Mouse (Mus musculus) spleen, embryonic (tissue): ENCODE measurements at regions not wholly inside any gene's neighbourhood (a gene's known extent, or its start where the extent isn't known, plus 50 kb on each side); places are given as distances from the start of the nearest gene placed in this dataset.

Source experiments
- CTCF ChIA-PET: fragments of 350-600 bp; sonication (Branson Sonifier 250); formaldehyde crosslinking; loops from one replicate; lab custom pipeline; 2022; lab: Charles Lee

DNA sequence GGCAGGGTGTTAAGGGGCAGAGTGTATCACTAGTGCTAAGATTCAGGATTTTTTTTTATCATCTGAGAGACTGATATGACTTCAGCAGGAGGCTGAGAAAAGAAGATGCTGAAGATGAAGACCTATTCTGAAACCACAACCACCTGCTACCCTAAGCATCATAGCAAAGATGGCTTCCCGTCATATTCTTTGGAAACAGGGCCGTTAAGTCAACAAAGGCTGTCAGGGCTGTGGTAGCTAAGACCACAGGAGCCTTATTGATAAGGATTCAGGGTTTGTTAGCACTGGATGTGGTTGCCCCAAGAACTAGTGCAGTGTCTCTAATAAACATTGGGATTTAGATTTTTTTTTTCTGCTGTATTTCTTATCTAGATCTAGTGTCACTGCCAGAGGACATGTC lies 56.7 kb upstream of the Rasgrp1 start:
- CTCF ChIA-PET: no interaction called here

DNA sequence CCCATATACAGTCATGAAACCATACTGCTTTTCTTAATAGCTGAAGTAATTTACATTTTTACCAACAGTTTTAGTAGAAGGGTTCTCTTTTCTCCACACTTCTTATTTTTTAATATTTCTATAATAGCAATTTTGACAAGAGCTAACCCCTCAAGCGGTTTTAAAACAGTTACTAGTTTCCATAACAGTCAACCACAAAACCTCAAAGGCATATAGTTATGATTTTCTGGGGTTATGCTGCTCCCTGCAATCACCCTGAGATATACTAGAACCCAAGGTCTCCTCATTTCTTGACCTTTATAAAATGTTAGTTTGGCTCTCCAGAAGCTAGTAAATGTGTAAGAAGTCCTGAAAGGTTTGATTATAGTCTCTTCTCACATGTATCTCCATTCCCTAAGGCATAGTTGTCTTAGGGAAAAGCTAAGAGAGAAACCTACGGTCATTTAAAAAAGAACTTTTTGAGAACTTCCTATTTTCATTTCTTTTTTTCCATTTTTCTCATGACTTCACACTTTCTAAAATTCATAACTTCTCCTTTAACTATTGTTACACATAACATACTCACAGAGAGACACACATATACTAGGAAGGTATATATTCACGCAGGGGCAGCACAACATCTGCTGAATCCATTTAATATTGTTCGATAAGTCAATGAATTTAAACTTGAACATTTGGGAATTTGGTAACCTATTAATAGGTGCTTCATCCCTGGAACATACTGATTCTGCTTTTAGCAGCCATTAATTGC lies 60.8 kb upstream of the Rasgrp1 start:
- CTCF ChIA-PET: interaction anchor here (1.0 kb wide), 1 partner anchor 68 kb away, joined by 3 read pairs; no protein-coding TSS in a partner anchor

GRCm38 (mm10) chr2:117405453-117405852 lies 62.7 kb upstream of the Rasgrp1 start:
- CTCF ChIA-PET: no interaction called here

DNA sequence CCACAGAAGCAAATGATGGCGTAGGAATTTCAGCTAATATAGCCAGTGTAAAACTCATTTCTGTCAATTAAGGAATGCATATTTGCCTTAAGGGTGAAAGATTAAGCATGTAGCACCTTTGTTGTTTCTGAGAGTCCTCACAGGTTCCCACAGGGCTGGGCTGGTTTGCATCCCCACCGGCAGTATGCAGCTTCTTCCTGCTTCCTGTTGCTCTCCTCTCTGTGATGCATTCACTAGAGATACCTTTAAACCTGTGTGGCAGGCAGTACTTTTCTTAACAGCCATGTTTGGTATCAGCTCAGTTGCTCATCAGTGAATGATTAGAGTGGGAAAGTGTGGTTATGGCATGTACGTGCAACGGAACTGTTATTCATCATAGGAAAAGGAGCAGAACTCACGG lies 65.4 kb upstream of the Rasgrp1 start:
- CTCF ChIA-PET: interaction anchor here (0.5 kb wide), 1 partner anchor 77 kb away, joined by 5 read pairs; no protein-coding TSS in a partner anchor

- CTCF ChIA-PET: interaction anchor here (0.7 kb wide), 1 partner anchor 44 kb away, joined by 9 read pairs; no protein-coding TSS in a partner anchor
These were observed 69.3 kb upstream of the Rasgrp1 start for GRCm38 (mm10) chr2:117412045-117412606.

GRCm38 (mm10) chr2:117417229-117417970 lies 74.6 kb upstream of the Rasgrp1 start:
- CTCF ChIA-PET: interaction anchor here (0.7 kb wide), 1 partner anchor 19 kb away, joined by 3 read pairs; no protein-coding TSS in a partner anchor

GRCm38 (mm10) chr2:117418121-117418615 lies 75.4 kb upstream of the Rasgrp1 start:
- CTCF ChIA-PET: no interaction called here

- CTCF ChIA-PET: interaction anchor here (1.5 kb wide), 1 partner anchor 154 kb away, joined by 3 read pairs; no protein-coding TSS in a partner anchor
These were observed 75.9 kb upstream of the Rasgrp1 start for GRCm38 (mm10) chr2:117418711-117419110.

GRCm38 (mm10) chr2:117421376-117421775 lies 78.6 kb upstream of the Rasgrp1 start:
- CTCF ChIA-PET: no interaction called here

DNA sequence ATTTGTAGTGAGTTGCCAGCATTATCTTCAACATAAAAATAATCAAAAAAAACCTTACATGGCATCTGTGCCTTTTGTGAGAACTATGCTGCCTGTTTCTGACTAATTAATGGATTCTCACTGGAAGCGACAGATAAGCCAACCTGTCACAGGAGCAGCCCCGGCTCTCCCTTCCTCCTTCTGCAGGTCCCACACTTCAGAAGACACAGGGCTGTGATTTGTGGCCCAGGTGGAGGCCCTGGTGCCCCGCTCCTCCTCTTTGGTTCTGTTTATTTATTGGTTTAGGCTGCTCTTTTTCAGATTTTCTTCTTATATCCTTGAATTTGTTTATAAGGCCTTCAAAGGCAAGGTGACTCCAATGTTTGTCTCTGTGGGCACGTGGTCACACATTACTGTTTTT lies 80.0 kb upstream of the Rasgrp1 start:
- CTCF ChIA-PET: interaction anchor here (0.7 kb wide), 1 partner anchor 12 kb away, joined by 3 read pairs; no protein-coding TSS in a partner anchor

GRCm38 (mm10) chr2:117429205-117429604 lies 86.4 kb upstream of the Rasgrp1 start:
- CTCF ChIA-PET: interaction anchor here (0.6 kb wide), 1 partner anchor 698 kb away, joined by 4 read pairs; no protein-coding TSS in a partner anchor

- CTCF ChIA-PET: no interaction called here
These were observed 89.2 kb upstream of the Rasgrp1 start for GRCm38 (mm10) chr2:117432010-117432409.

DNA sequence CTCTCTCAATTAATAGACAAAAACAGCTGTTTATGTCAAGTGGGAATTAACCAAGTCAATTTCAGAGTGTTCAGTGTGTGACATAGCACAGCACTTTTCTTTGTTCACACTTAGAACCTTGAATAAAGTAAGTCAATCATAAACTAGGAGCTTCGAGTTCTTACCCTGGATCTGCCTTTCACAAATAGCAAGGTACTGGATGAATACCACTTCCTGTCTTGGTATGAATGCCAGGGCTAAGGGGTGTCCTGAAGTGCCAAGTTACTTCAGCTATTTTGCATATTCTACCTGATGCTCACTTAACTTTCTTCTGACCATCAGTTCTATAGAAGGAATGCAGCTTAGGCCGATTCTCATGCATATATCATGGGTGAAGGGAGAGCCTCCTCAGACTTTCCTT lies 90.1 kb upstream of the Rasgrp1 start:
- CTCF ChIA-PET: no interaction called here

GRCm38 (mm10) chr2:117433482-117433881 lies 90.7 kb upstream of the Rasgrp1 start:
- CTCF ChIA-PET: no interaction called here

- CTCF ChIA-PET: no interaction called here
These were observed 95.3 kb upstream of the Rasgrp1 start for GRCm38 (mm10) chr2:117438079-117438478.

DNA sequence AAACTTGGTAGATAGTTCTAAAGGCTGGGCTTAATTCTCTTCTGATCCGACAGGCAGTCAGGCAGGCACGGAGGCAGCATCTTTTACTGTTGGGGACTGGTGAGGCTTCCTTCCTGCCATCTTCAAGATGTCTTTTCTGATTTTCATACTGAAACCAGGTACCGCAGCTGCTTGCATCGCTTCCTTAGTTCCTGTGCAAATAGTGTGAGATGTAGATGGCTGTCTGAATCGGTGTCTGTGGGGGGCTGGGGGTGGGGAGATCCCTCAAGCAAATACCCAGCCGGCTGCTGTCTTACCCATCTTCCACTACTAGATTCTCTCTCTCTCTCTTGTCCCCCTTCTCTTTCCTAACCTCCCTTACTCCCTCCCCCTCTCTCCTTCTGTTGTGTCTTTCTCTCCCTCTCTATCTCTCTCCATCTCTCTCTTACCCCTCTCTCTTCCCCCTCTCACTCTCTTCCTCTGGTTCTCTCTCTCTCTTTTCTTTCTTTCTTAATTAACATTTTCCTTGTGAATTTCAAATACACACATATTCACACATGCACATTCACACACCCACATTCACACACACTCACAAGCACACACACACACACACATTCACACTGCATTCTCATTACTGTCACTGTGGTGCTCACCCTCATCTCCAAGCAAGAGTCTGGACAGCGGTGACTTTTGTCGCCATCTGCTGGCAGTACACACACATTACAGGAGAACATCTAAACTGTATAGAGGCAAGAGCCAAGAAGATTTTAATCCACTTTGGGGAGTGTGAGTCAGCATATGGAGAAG lies 96.0 kb upstream of the Rasgrp1 start:
- CTCF ChIA-PET: interaction anchor here (0.6 kb wide), 1 partner anchor 108 kb away, joined by 6 read pairs; no protein-coding TSS in a partner anchor

DNA sequence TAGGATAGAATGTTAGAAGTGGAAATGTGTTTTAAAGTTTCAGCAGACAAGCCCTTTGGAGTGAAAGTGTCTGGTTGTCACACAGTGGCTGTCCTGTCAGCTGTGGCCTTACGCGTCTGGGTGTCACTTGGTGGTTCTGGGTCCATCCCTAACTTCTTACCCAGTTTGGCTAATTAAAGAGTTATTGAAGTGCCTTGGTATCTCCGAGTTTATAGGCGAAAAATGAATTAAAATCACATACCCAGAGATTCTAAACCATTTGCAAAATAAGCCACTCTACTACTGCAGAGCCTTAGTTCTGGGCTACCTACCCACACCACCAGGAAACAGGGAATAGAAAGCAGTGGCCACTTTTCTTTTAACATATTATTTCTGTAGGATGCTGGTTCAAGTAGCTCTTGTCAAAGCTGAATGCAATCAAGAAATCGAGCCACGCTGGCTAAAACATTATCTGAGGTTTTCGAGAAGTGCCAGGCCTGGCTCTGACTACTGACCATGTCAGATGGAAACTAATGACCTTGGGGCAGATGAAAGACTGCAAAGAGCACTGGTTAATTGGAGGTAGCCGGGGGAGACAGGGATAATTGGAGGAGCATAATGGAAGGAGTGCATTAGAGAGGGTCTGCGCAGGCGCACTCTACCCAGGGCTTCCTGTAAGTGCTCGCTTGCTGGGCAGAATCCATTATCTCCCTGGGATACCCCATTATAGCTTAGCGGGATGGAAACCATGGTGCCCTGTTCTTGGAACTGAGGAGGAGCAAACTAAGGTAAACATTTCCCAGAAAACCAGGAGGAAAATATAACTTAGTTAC lies 96.8 kb upstream of the Rasgrp1 start:
- CTCF ChIA-PET: interaction anchor here (0.6 kb wide), 1 partner anchor 108 kb away, joined by 6 read pairs; no protein-coding TSS in a partner anchor

- CTCF ChIA-PET: no interaction called here
These were observed 98.0 kb upstream of the Rasgrp1 start for GRCm38 (mm10) chr2:117440801-117441281.

DNA sequence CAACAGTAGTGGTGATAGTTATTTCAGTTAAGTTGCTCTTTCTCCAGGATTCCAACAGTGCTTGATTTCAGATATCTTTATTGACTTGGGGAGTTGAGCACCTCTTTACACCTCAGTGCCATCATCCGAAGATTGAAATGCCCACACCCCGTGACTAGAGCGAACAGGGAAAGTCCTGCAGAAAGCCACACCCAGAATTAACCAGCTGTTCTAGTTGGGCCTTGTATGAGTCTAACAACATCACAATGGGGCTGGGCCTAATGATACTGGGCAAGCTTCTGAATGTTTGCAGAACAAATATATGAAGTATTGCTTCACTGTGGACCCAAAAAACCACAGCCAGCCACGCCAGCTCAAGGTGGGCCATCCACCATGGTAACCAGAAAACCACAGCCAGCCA lies 100.1 kb upstream of the Rasgrp1 start:
- CTCF ChIA-PET: no interaction called here

DNA sequence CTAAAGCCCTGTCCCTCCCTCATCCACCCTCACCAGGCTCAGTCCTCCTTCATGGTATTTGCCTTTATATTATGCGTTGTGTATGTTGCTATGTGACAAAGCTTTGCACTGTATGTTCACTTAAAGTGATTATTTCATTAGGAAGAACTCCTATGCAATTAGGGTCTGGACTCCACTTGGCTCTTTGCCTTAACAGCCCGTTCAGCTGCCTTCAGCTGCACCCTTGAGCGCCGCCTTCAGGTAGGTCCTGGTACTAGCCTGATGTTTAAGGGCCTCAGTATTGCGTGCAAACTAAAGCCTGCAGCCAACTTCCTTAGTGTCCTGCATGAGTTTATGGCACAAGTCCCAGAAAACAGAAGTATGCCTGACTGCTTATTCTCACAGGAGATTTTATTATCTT lies 101.9 kb upstream of the Rasgrp1 start:
- CTCF ChIA-PET: no interaction called here
